Mouse (Mus musculus) layer of hippocampus, postnatal 10 days (tissue): ENCODE measurements around the gene Slc7a11. TPM values are rescaled to one million over a fixed set of nuclear protein-coding genes. Genes with fewer than 3 reads are reported as not detected.
"Not testable (repeated sequence)": the region's sequence is repeated elsewhere in the genome, so short reads cannot be mapped to it uniquely, and the experiment has no call there.

ENCODE experiments used
- DNase-seq, 2 experiments: peaks; one replicate each; pipeline ENCODE4 v3.0.0; 2021; ENCODE audit warnings: low spot score in 2 of 2
- long read RNA-seq: library from polyadenylated mRNA; stranded (forward); transcript quantifications from one replicate; pipeline ENCODE4 v2.0.0, GENCODE M21; 2023
- total RNA-seq, 2 experiments: library from RNA; stranded (reverse); gene quantifications; 2 replicates each; pipeline ENCODE4 v1.2.3; 2021

Slc7a11 gene
- 10 to 100 TPM; 18.8 to 19.2 TPM for total RNA-seq
- long read RNA-seq, full-length matches to known transcripts, result 4 of 10 reads
- long read RNA-seq, partial matches to known transcripts, result 1 of 10 reads
- long read RNA-seq, other reads (novel, unspliced or antisense), result 5 of 10 reads

DNA sequence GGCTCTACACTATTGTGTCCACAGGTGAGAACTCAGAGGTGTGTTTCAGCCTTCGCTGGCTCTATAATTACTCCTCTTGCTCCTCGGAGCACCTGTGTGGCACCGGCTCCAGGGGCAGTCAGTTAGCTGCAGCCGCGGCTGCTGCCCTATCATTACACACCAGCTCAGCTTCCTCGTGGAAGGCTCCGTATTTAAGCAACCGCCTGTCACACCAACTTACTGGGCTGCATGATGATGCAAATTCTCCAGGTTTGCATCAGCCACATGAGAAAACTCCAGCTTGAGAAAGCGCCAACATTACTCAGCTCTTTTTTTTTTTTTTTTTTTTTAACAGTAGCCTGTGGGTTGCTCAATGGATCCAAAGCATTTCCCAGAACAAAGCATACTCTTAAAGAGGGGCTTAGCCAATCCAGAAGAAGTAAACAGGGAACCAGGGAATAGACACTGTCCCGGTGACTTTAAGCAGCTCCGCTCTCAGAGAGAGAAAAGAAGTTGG lies at the start of gene Slc7a11:
Gene Slc7a11 (minus strand): TSS at position 194 of the 496 bp plus-strand sequence.
- peak; percentile 14 to 24 for DNase-seq

GRCm38 (mm10) chr3:50491678-50492077 lies 48.3 kb upstream of the Slc7a11 start:
- DNase-seq, result no peak

- no peak for DNase-seq
Measured at GRCm38 (mm10) chr3:50484076-50484475, 40.7 kb upstream of the Slc7a11 start.

DNA sequence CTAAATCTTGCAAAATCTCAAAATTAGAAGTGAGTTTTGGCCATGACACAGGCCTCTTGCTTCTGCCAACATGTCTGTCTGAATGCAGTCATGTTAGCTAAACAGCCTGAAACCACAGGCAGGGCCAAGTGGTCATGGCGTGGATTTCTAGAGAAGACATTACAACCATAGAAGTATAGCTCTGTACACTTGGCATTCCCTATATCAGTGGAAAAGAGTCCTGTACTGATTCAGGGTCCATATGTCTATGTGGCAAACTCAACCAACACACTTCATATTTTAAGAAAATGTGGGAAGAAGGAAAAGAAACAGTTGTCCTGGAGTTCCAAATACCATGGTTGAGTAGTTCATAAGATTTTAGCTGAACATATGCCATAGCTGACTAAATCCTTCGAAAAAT lies 18.8 kb upstream of the Slc7a11 start:
- no peak for DNase-seq

GRCm38 (mm10) chr3:50457136-50457535 lies 13.7 kb upstream of the Slc7a11 start:
- no peak for DNase-seq

DNA sequence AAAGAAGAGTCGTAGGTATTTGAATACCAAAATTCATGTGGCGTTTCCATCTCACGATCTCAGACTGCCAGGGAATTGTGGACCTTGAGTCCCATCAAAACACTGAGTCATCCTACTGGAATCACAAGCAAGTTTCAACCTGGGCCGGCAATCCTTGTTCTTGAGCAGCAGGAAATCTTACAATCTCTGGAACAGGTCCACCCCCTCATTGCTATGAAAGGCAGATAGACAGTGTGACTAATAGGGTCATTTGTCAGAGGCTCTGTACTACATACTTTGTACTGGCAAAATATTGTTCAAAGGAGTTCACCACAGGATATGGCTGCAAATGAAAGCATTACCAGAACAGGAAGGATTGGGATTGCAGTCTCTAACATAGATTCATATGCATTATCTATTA lies 13.2 kb upstream of the Slc7a11 start:
- DNase-seq, result no peak

GRCm38 (mm10) chr3:50456023-50456422 lies 12.6 kb upstream of the Slc7a11 start:
- no peak for DNase-seq

GRCm38 (mm10) chr3:50445050-50445775 lies 1.8 kb upstream of the Slc7a11 start:
- DNase-seq, result no peak

DNA sequence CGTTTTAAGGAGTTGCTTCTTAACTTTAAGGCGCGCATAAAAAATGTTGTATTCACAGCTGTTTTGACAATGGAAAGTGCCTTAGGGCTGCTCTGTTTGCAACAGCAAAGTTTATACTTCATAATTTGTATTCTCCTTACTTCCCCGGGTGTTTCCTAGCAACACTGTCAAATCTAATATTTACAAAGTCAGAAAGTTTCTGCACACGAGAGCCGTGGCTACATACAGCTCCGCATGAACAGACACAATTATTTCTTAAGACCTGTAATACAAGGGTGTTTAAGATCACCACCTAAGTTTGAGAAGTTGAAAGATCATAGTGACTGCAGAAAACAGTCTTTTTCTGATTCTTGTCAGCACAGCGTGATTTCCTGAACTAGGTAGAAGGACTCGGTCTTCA lies 528 bp upstream of the Slc7a11 start:
- no peak for DNase-seq

DNA sequence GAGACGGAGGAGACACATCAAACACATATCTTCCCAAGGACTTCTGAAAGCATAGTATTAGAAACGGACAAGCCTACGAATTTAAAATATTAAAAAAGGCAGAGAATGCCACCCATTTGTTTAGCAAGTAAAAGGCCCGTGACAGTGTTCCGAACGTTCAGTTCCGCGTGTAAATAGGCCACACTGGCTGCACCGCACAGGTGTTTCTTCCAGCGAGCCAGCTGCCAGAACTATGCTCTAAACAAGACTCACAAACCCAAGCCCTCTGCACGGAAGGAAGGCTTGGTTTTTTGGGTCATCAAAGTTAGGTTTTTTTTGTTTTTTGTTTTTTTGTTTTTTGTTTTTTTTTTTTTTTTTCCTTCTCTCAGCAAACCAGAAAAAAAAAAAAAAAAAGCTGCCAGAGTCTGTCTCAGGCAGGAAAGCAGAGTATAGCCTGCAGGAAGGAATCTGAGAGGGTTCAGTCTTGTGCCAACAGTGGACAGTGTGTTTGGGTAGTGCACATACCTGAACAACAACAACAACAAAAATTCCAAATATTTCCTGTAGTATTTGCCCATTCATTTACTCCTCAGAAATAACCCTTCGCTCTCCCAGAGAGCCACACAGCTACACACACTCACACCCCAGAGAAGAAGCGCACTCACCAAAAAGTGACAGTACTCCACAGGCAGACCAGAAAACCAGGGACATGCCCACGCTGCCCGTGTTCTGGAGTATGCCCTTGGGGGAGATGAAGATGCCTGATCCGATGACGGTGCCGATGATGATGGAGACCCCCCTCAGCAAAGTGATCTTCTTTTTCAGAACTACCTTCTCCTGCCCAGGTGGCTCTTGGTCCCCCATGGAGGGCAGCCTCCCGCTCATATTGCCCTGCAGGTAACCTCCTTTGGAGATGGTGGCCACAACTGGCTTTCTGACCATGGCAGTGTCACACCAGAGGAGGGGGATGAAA lies 797 bp downstream of the Slc7a11 start:
- peak in 1 of 2 experiments; percentile 16 for DNase-seq

GRCm38 (mm10) chr3:50441330-50441729 lies 2.1 kb downstream of the Slc7a11 start:
- no peak for DNase-seq

- no peak for DNase-seq
Measured at GRCm38 (mm10) chr3:50440409-50440808, 3.0 kb downstream of the Slc7a11 start.

DNA sequence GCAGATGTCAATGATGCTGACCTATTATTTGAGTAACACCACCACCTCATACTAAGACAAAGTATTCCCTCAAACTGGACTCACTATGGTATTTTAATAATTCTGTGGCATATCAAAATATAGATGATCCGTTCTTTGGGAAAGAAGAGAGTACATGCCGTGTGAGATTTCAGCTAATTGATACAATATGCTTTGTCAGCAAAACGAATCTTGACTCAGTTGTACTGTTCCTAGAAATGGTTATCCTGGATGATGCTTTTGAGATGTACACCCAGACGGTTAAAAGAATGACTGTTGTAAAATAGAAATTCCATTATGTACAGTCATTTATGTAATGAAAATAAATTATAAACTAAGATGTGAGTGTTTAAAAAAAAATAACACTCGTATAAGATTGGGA lies 4.0 kb downstream of the Slc7a11 start:
- DNase-seq, result no peak

DNA sequence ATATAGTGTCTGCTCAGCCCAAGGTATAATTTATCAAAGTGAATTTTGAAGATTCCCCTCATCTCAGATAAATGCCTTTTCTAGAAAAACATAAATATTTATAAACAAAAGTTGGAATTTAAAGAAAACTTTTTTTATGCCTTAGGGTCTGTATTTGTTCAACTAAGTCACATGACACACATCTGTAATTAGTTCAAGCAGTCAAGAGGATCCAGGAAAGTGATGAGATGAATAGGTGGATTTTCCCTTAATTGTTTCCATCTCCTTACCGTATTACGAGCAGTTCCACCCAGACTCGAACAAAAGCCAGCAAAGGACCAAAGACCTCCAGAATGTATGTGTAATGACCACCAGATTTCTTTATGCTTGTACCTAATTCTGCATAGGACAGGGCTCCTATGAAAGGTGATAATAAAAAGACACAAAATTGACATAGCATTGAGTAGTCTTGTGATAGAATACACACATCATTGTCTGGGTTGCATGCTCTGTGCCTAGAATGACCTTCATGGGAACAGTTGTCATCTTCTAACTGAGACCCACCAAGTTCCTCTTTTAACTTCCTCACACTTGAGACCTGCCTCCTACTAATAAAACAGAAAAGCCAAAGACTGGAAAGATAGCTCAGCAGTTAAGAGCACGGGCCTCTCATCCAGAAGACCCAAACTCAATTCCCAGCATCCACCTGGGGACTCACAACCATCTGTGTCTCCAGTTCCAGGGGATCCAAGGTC lies 4.7 kb downstream of the Slc7a11 start:
- no peak for DNase-seq

DNA sequence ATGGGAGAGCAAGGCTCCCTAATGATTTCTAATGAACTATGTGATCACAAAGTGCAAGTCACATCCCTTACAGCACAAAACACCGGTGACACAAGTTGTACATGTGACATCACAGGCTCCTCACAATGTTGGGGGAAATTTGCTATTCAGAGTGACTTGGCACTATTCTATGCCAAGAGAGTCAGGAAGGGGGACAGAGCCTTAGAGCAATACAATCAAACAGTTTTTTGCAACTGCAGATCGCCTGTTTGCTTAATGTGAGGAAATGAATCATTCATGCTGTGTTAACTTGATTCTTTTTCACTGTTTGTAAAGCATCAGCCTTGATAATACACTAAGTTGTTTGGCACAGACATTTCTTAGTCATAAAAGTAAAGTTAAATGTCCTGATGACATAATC lies 5.3 kb downstream of the Slc7a11 start:
- not testable (repeated sequence) for DNase-seq

GRCm38 (mm10) chr3:50436409-50436808 lies 7.0 kb downstream of the Slc7a11 start:
- not testable (repeated sequence) for DNase-seq

DNA sequence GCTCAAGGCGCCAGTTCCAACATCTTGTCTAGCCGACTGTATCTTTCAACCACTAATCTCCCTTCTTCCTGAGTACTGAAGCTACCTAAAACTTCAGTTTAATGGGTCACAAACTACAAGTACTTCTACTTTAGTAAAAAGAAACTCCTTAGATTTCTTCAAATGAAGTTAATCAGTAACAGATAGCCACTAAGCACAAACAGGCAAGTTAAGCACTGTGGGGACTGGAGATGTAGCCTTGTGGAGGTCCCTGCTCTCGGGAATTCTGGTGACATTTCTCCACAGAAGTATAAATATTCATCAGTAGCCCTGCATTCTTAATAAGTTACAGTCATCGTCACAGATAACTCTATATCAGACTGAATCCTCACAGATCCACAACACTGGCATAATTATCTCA lies 9.6 kb downstream of the Slc7a11 start:
- DNase-seq, result no peak

GRCm38 (mm10) chr3:50430811-50431210 lies 12.6 kb downstream of the Slc7a11 start:
- DNase-seq, result no peak

GRCm38 (mm10) chr3:50421480-50422277 lies 21.7 kb downstream of the Slc7a11 start:
- peak; percentile 55 to 67 for DNase-seq

- DNase-seq, result no peak
Measured at GRCm38 (mm10) chr3:50419161-50419560, 24.3 kb downstream of the Slc7a11 start.
